In the genomic region with DNA sequence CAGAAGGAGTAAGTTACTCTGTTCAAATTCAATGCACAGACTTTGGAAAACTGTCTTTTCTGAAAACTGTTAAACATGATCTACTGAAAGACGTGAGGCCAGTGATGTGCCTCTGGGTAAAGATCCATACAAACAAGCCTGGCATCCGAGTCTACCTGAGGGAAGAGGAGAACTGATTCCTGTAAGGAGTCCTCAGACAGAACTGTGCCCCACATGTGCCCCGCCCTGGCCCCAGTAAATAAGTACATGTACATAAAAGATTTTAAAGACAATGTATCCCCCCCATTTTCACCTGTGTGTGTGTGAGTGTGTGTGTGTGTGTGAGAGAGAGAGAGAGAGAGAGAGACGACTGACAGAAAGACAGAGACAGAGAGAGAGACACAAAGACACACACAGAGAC, we compare ENCODE assay signal across 11 mouse cellular contexts. TPM values are rescaled to one million over a fixed set of nuclear protein-coding genes. Genes with fewer than 3 reads are reported as not detected.
DNase-seq lines count a peak whose midpoint lies in the region; ATAC-seq and TF ChIP-seq lines count a peak whose summit lies in the region.
"Had no signal": no experiment of that assay in that cellular context is flagged by ENCODE, and none has a peak within 500 bp of the region (broad histone marks: within the 10 kb centered on the region; RNA-seq: fewer than 3 reads in every experiment).

No protein-coding gene starts in this region.

- H3K4me1 ChIP-seq in heart, embryonic 15.5 days (replicated peaks): peaks cover 10% of the 10 kb centered on the region
- peaks cover 7% of the 10 kb centered on the region for H3K4me1 ChIP-seq in lung, postnatal 0 days (ENCODE audit: insufficient read depth, low read depth, low read length)
- H3K4me1 ChIP-seq in brown adipose tissue, adult 24 weeks (ENCODE audit: control insufficient read depth, insufficient read depth, insufficient read length, low read length): peaks cover 12% of the 10 kb centered on the region

- H3K9me3 ChIP-seq in heart, embryonic 15.5 days (replicated peaks): no peaks in the 10 kb centered on the region
- H3K9me3 ChIP-seq in lung, postnatal 0 days (ENCODE audit: low read length): no peaks in the 10 kb centered on the region

- H3K4me3 ChIP-seq in heart, embryonic 15.5 days: no peak overlapping the region
- no peak overlapping the region for H3K4me3 ChIP-seq in lung, postnatal 0 days (ENCODE audit: low read depth, low read length)
- H3K4me3 ChIP-seq in brown adipose tissue, adult 24 weeks (ENCODE audit: insufficient read depth, low read depth, low read length): no peak overlapping the region

- no peak overlapping the region for H3K4me2 ChIP-seq in heart, embryonic 15.5 days
- H3K4me2 ChIP-seq in lung, postnatal 0 days (replicated peaks; ENCODE audit: low read depth, low read length): peak overlapping the region; percentile 9; the same call in 1 of the 2 replicates

- no peak overlapping the region for H3K9ac ChIP-seq in heart, embryonic 15.5 days
- H3K9ac ChIP-seq in lung, postnatal 0 days (replicated peaks; ENCODE audit: low read depth): no peak overlapping the region

- H3K27ac ChIP-seq in heart, embryonic 15.5 days: peak overlapping the region; percentile 68
- peak overlapping the region; percentile 85; the same call in 1 of the 2 replicates for H3K27ac ChIP-seq in lung, postnatal 0 days (ENCODE audit: low read length)
- peak overlapping the region; percentile 85; the same call in 1 of the 2 replicates for H3K27ac ChIP-seq in brown adipose tissue, adult 24 weeks (replicated peaks; ENCODE audit: low read depth, low read length)

- H3K27me3 ChIP-seq in heart, embryonic 15.5 days: no peaks in the 10 kb centered on the region
- no peaks in the 10 kb centered on the region for H3K27me3 ChIP-seq in lung, postnatal 0 days (replicated peaks; ENCODE audit: insufficient read depth, low read length)

- no peak for TF ChIP-seq CTCF in lung, postnatal 0 days (IDR thresholded peaks at IDR 0.05)

- no peak for ATAC-seq in heart, embryonic 15.5 days (replicated peaks; ENCODE audit: insufficient number of reproducible peaks, insufficient read depth, low FRiP score, low read depth)
- ATAC-seq in lung, postnatal 0 days: no peak

- no peak for DNase-seq in heart, postnatal 25 days (ENCODE audit: low spot score)
- DNase-seq in lung, postnatal 0 days (ENCODE audit: low spot score): no peak
- DNase-seq in lung, postnatal 10 days: no peak
- peak; percentile 65 for DNase-seq in thymus, postnatal 25 days
- no peak for DNase-seq in kidney, postnatal 36 days
- no peak for DNase-seq in urinary bladder, postnatal 14 days (ENCODE audit: low spot score)
- DNase-seq: cerebellum, adult 11 months; embryo, embryonic 11 days; right cerebral cortex, postnatal 14 days had no signal

- no peak for TF ChIP-seq EP300 in lung, postnatal 0 days (IDR thresholded peaks at IDR 0.05)

- no peaks in the 10 kb centered on the region for H3K36me3 ChIP-seq in heart, embryonic 15.5 days
- H3K36me3 ChIP-seq in lung, postnatal 0 days (ENCODE audit: insufficient read depth, low read length): no peaks in the 10 kb centered on the region

- intact Hi-C loops in heart, postnatal 25 days (cut with DNase I): loop anchor here (5.0 kb wide), 1 partner anchor 36 kb away; no protein-coding TSS in a partner anchor

- WGBS in heart, embryonic 15.5 days: 82% methylated on average over 4 of the region's 4 CpGs
- WGBS in lung, postnatal 0 days: 71% methylated on average over 4 of the region's 4 CpGs

RNA-seq across cellular contexts. Expression of a gene that starts 42.0 kb away (rescaled TPM):
- polyA plus RNA-seq in heart, embryonic 15.5 days (2015; fragmentation: Nextera tagmentation; extraction: Ambion mirVana): 289 and 308 TPM in 2 replicates
- total RNA-seq in heart, postnatal 25 days (2021): 100 to 1,000 TPM; 134 to 146 TPM
- 243 and 245 TPM in 2 replicates for polyA plus RNA-seq in lung, postnatal 0 days (2015; fragmentation: Nextera tagmentation; extraction: Ambion mirVana)
- polyA plus RNA-seq in brown adipose tissue, adult 24 weeks (2012; ENCODE audit: insufficient read depth, insufficient read length, missing spikeins): 218 and 228 TPM in 2 replicates
